24 mouse cellular contexts compared by ENCODE assay signal in genomic region chr12:102674556-102674955, GRCm38 (mm10). TPM values are rescaled to one million over a fixed set of nuclear protein-coding genes. Genes with fewer than 3 reads are reported as not detected.
DNase-seq lines count a peak whose midpoint lies in the region; ATAC-seq and TF ChIP-seq lines count a peak whose summit lies in the region.
"Had no signal": no experiment of that assay in that cellular context is flagged by ENCODE, and none has a peak within 500 bp of the region (broad histone marks: within the 10 kb centered on the region; RNA-seq: fewer than 3 reads in every experiment).

No protein-coding gene starts in this region.

- TF ChIP-seq POLR2A in spleen, adult 2 months (IDR thresholded peaks at IDR 0.05; ENCODE audit: low read depth, low read length), result no peak
- no peak for TF ChIP-seq POLR2A in bone marrow, adult 2 months (IDR thresholded peaks at IDR 0.05; ENCODE audit: borderline replicate concordance, control insufficient read depth, low read depth, low read length)

- peak; percentile 44; the same call in 1 of the 2 replicates for ATAC-seq in megakaryocyte, adult 5-6 weeks (ENCODE audit: poor library complexity, severe bottlenecking)
- ATAC-seq: forebrain, embryonic 16.5 days; midbrain, embryonic 16.5 days had no signal

- 40% methylated on average over 10 of the region's 10 CpGs for WGBS in spleen, adult 2 months
- WGBS in bone marrow, adult 2 months, result 52% methylated on average over 10 of the region's 10 CpGs

- H3K4me1 ChIP-seq in spleen, adult 2 months (ENCODE audit: control insufficient read depth, insufficient read depth, insufficient read length), result peaks cover 38% of the 10 kb centered on the region; the same call in 1 of the 2 replicates
- peaks cover 5% of the 10 kb centered on the region; the same call in 1 of the 2 replicates for H3K4me1 ChIP-seq in bone marrow, adult 2 months (ENCODE audit: control insufficient read depth, insufficient read depth, low read length)

- peak overlapping the region; percentile 43 for H3K27ac ChIP-seq in spleen, adult 2 months (ENCODE audit: insufficient read depth, low read length)
- peak overlapping the region; percentile 1; the same call in 1 of the 2 replicates for H3K27ac ChIP-seq in bone marrow, adult 2 months (ENCODE audit: control insufficient read depth, insufficient read depth, low read depth, low read length, poor library complexity)
- H3K27ac ChIP-seq: embryonic facial prominence, embryonic 12.5 days; forebrain, embryonic 10.5 days; hindbrain, embryonic 13.5 days; limb, embryonic 13.5 days; lung, embryonic 15.5 days; neural tube, embryonic 12.5 days had no signal

- no peak for TF ChIP-seq CTCF in spleen, adult 2 months (IDR thresholded peaks at IDR 0.05; ENCODE audit: extremely low read depth, insufficient read depth, insufficient read length, insufficient replicate concordance)
- TF ChIP-seq CTCF in bone marrow, adult 2 months (IDR thresholded peaks at IDR 0.05; ENCODE audit: control insufficient read depth, insufficient read depth, low read length), result no peak

- no peak overlapping the region for H3K4me3 ChIP-seq in spleen, adult 2 months (ENCODE audit: extremely low read depth, insufficient read depth, insufficient read length)
- H3K4me3 ChIP-seq in bone marrow, adult 2 months (replicated peaks; ENCODE audit: control insufficient read depth, low read depth, low read length), result no peak overlapping the region
- H3K4me3 ChIP-seq: embryonic facial prominence, embryonic 12.5 days; forebrain, embryonic 10.5 days; hindbrain, embryonic 13.5 days; limb, embryonic 13.5 days; lung, embryonic 15.5 days; neural tube, embryonic 12.5 days had no signal

- H3K36me3 ChIP-seq in spleen, adult 2 months (ENCODE audit: control insufficient read depth, insufficient read depth, low read length), result no peaks in the 10 kb centered on the region
- H3K36me3 ChIP-seq: embryonic facial prominence, embryonic 12.5 days; lung, embryonic 15.5 days had no signal

- no peak for DNase-seq in spleen, adult 2 months (ENCODE audit: low read depth in 1 of 2, low spot score in 2 of 2)
- DNase-seq in spleen, postnatal 10 days (ENCODE audit: low spot score in 2 of 2), result no peak
- peak; percentile 70 for DNase-seq in CD4-positive, CD25-positive, alpha-beta regulatory T cell, adult 2 months (ENCODE audit: low read depth, low spot score)
- no peak for DNase-seq in MN1 (ENCODE audit: low spot score)
- DNase-seq in layer of hippocampus, adult 18-20 months (ENCODE audit: low spot score in 2 of 2), result no peak
- DNase-seq: adrenal gland, postnatal 14 days; cerebellum, adult 8-10 months; cerebellum, postnatal 25 days; embryo, embryonic 11 days; heart, postnatal 4 days; kidney, adult 18-20 months; kidney, postnatal 36 days; spleen, adult 18-20 months had no signal

- no peaks in the 10 kb centered on the region for H3K27me3 ChIP-seq in spleen, adult 2 months (ENCODE audit: control insufficient read depth, insufficient read depth, low read length)
- H3K27me3 ChIP-seq: CH12.LX; embryonic facial prominence, embryonic 12.5 days; hindbrain, embryonic 13.5 days; limb, embryonic 13.5 days; lung, embryonic 15.5 days; neural tube, embryonic 12.5 days had no signal

RNA-seq across cellular contexts. Expression of gene Itpk1, which starts 30.2 kb away (rescaled TPM):
- polyA plus RNA-seq in spleen, adult 2 months (2012; rRNA removed), result 21.1 and 22.2 TPM in 2 replicates
- polyA plus RNA-seq in bone marrow, adult 2 months (2011; ENCODE audit: insufficient read depth, insufficient read length, low replicate concordance, missing spikeins), result 9.9 and 15.8 TPM in 2 replicates
- 10.4 and 10.7 TPM in 2 replicates for total RNA-seq in megakaryocyte, adult 5-6 weeks (2015)
- 14.0 and 16.6 TPM in 2 replicates for total RNA-seq in megakaryocyte, adult 5-6 weeks (2017)
- total RNA-seq in layer of hippocampus, adult 18-20 months (2021), result 10 to 100 TPM; 69.2 to 70.5 TPM
